Mouse (Mus musculus): Measurements from ENCODE around the gene Ppp4r3b. TPM values are rescaled to one million over a fixed set of nuclear protein-coding genes. Genes with fewer than 3 reads are reported as not detected.

The Ppp4r3b gene
- total and polyA plus RNA-seq, 2 experiments, result 5.7 to 38.8 TPM

- no peak for TF ChIP-seq CTCF (IDR thresholded peaks at IDR 0.05; ENCODE audit: low read depth, low read length)
- no peak for TF ChIP-seq POLR2A (IDR thresholded peaks at IDR 0.05; ENCODE audit: extremely low read depth, insufficient read depth, low read length)
- H3K36me3 ChIP-seq (ENCODE audit: control insufficient read depth, insufficient read depth, low read length), result peaks cover 7% of the 10 kb centered on the region
- H3K4me1 ChIP-seq (ENCODE audit: control insufficient read depth, insufficient read depth, low read length), result no peaks in the 10 kb centered on the region
- no peaks in the 10 kb centered on the region for H3K27me3 ChIP-seq (ENCODE audit: control insufficient read depth, insufficient read depth, low read length)
- H3K9ac ChIP-seq (ENCODE audit: low read depth, low read length), result no peak overlapping the region
- DNase-seq (ENCODE audit: extremely low read depth, low read depth, low spot score), result no peak
- no peak overlapping the region for H3K27ac ChIP-seq (replicated peaks; ENCODE audit: insufficient read depth, low read depth, low read length)
- H3K4me3 ChIP-seq (ENCODE audit: insufficient read depth, low read depth, low read length), result no peak overlapping the region
- H3K79me2 ChIP-seq (ENCODE audit: control insufficient read depth, insufficient read depth, low read length), result no peaks in the 10 kb centered on the region
Observed at GRCm38 (mm10) chr11:29238047-29238446, 65.4 kb downstream of the Ppp4r3b start.

DNA sequence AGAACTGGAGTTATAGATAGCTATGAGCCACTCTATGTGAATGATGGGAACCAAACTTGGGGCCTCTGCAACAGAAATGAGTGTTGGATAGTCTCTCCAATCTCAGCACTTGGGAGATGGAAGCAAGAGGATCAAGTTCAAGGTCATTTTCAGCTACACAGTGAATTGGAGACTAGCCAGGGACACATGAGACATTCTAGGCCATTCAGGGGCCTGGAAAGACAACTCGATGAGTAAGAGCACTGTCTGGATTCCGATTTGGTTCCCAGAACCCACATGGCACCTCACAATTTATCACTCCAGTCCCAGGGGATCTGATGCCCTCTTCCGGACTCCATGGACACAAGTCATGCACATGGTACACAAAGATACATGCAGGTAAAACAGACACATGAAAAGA lies 65.9 kb downstream of the Ppp4r3b start:
- Histone ChIP-seq H3K27ac (replicated peaks; ENCODE audit: insufficient read depth, low read depth, low read length) (no peak overlapping the region), H3K9ac (ENCODE audit: low read depth, low read length) (no peak overlapping the region), H3K79me2 (ENCODE audit: control insufficient read depth, insufficient read depth, low read length) (no peaks in the 10 kb centered on the region), H3K4me1 (ENCODE audit: control insufficient read depth, insufficient read depth, low read length) (no peaks in the 10 kb centered on the region), H3K36me3 (ENCODE audit: control insufficient read depth, insufficient read depth, low read length) (peaks cover 6% of the 10 kb centered on the region), H3K27me3 (ENCODE audit: control insufficient read depth, insufficient read depth, low read length) (no peaks in the 10 kb centered on the region), H3K4me3 (ENCODE audit: insufficient read depth, low read depth, low read length) (no peak overlapping the region)
- WGBS, result 81% methylated on average over 3 of the region's 3 CpGs
- TF ChIP-seq POLR2A (IDR thresholded peaks at IDR 0.05; ENCODE audit: extremely low read depth, insufficient read depth, low read length) (no peak), CTCF (IDR thresholded peaks at IDR 0.05; ENCODE audit: low read depth, low read length) (no peak)
- DNase-seq (ENCODE audit: extremely low read depth, low read depth, low spot score), result peak; percentile 16

GRCm38 (mm10) chr11:29239353-29239752 lies 66.7 kb downstream of the Ppp4r3b start:
- DNase-seq (ENCODE audit: extremely low read depth, low read depth, low spot score), result no peak
- Histone ChIP-seq H3K79me2 (ENCODE audit: control insufficient read depth, insufficient read depth, low read length) (no peaks in the 10 kb centered on the region), H3K36me3 (ENCODE audit: control insufficient read depth, insufficient read depth, low read length) (peaks cover 6% of the 10 kb centered on the region), H3K4me1 (ENCODE audit: control insufficient read depth, insufficient read depth, low read length) (no peaks in the 10 kb centered on the region), H3K27ac (replicated peaks; ENCODE audit: insufficient read depth, low read depth, low read length) (no peak overlapping the region), H3K4me3 (ENCODE audit: insufficient read depth, low read depth, low read length) (no peak overlapping the region), H3K9ac (ENCODE audit: low read depth, low read length) (no peak overlapping the region), H3K27me3 (ENCODE audit: control insufficient read depth, insufficient read depth, low read length) (no peaks in the 10 kb centered on the region)
- WGBS, result 100% methylated on average over 1 of the region's 1 CpGs
- TF ChIP-seq POLR2A (IDR thresholded peaks at IDR 0.05; ENCODE audit: extremely low read depth, insufficient read depth, low read length), result no peak
- TF ChIP-seq CTCF (IDR thresholded peaks at IDR 0.05; ENCODE audit: low read depth, low read length), result no peak

- Histone ChIP-seq H3K27me3 (ENCODE audit: control insufficient read depth, insufficient read depth, low read length) (no peaks in the 10 kb centered on the region), H3K4me1 (ENCODE audit: control insufficient read depth, insufficient read depth, low read length) (peaks cover 3% of the 10 kb centered on the region), H3K79me2 (ENCODE audit: control insufficient read depth, insufficient read depth, low read length) (no peaks in the 10 kb centered on the region), H3K27ac (replicated peaks; ENCODE audit: insufficient read depth, low read depth, low read length) (no peak overlapping the region), H3K4me3 (ENCODE audit: insufficient read depth, low read depth, low read length) (no peak overlapping the region), H3K36me3 (ENCODE audit: control insufficient read depth, insufficient read depth, low read length) (peaks cover 2% of the 10 kb centered on the region; the same call in 1 of the 2 replicates), H3K9ac (ENCODE audit: low read depth, low read length) (no peak overlapping the region)
- WGBS, result 93% methylated on average over 4 of the region's 4 CpGs
- DNase-seq (ENCODE audit: extremely low read depth, low read depth, low spot score), result no peak
- no peak for TF ChIP-seq POLR2A (IDR thresholded peaks at IDR 0.05; ENCODE audit: extremely low read depth, insufficient read depth, low read length)
- no peak for TF ChIP-seq CTCF (IDR thresholded peaks at IDR 0.05; ENCODE audit: low read depth, low read length)
Observed at GRCm38 (mm10) chr11:29241961-29242360, 69.3 kb downstream of the Ppp4r3b start.

DNA sequence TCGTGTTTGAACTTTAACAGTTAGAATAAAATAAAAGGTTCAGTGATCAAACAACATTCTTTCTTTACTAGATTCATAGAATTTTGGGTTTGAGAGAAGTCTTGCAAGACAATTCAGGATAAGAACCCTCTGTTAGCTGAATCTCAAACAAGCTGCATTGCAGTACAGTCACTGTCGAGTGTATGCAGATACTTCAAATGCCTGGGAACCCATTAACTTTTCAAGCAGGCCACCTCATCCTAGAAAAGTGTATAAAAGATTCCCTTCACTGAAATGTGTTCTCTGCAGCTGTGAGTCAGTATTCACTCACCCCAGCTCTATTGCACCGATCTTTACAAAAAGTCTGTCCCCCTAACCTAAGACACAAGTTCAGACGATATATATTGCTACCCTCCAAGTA lies 73.3 kb downstream of the Ppp4r3b start:
- Histone ChIP-seq H3K79me2 (ENCODE audit: control insufficient read depth, insufficient read depth, low read length) (no peaks in the 10 kb centered on the region), H3K9ac (ENCODE audit: low read depth, low read length) (no peak overlapping the region), H3K36me3 (ENCODE audit: control insufficient read depth, insufficient read depth, low read length) (peaks cover 2% of the 10 kb centered on the region; the same call in 1 of the 2 replicates), H3K27me3 (ENCODE audit: control insufficient read depth, insufficient read depth, low read length) (no peaks in the 10 kb centered on the region), H3K4me1 (ENCODE audit: control insufficient read depth, insufficient read depth, low read length) (peaks cover 3% of the 10 kb centered on the region), H3K4me3 (ENCODE audit: insufficient read depth, low read depth, low read length) (no peak overlapping the region), H3K27ac (replicated peaks; ENCODE audit: insufficient read depth, low read depth, low read length) (no peak overlapping the region)
- TF ChIP-seq POLR2A (IDR thresholded peaks at IDR 0.05; ENCODE audit: extremely low read depth, insufficient read depth, low read length) (no peak), CTCF (IDR thresholded peaks at IDR 0.05; ENCODE audit: low read depth, low read length) (no peak)
- DNase-seq (ENCODE audit: extremely low read depth, low read depth, low spot score), result no peak
- WGBS, result 70% methylated on average over 4 of the region's 4 CpGs

- DNase-seq (ENCODE audit: extremely low read depth, low read depth, low spot score), result peak; percentile 90
- Histone ChIP-seq H3K4me1 (ENCODE audit: control insufficient read depth, insufficient read depth, low read length) (peaks cover 3% of the 10 kb centered on the region), H3K27me3 (ENCODE audit: control insufficient read depth, insufficient read depth, low read length) (no peaks in the 10 kb centered on the region), H3K79me2 (ENCODE audit: control insufficient read depth, insufficient read depth, low read length) (no peaks in the 10 kb centered on the region), H3K9ac (ENCODE audit: low read depth, low read length) (peak within 1 kb of the TSS; percentile 70), H3K36me3 (ENCODE audit: control insufficient read depth, insufficient read depth, low read length) (peaks cover 2% of the 10 kb centered on the region; the same call in 1 of the 2 replicates), H3K4me3 (ENCODE audit: insufficient read depth, low read depth, low read length) (peak within 1 kb of the TSS; percentile 96), H3K27ac (replicated peaks; ENCODE audit: insufficient read depth, low read depth, low read length) (no peak within 1 kb of the TSS; the same call in 1 of the 2 replicates)
- under 1% methylated on average over 53 of the region's 53 CpGs for WGBS
- TF ChIP-seq POLR2A (IDR thresholded peaks at IDR 0.05; ENCODE audit: extremely low read depth, insufficient read depth, low read length), result no peak
Observed at GRCm38 (mm10) chr11:29246883-29247650, 74.4 kb downstream of the Ppp4r3b start, which contains the start of gene Cfap36. Cfap36 (minus strand) TSS chr11:29247409.

Data from liver, adult 2 months (tissue).